Mouse (Mus musculus) lung, postnatal 25 days (tissue): Measurements from ENCODE around the gene Nfe2l3.
"Not testable (repeated sequence)": the region's sequence is repeated elsewhere in the genome, so short reads cannot be mapped to it uniquely, and the experiment has no call there.

Experiments
- DNase-seq: peaks from one replicate; pipeline ENCODE4 v3.0.0; 2022; ENCODE audit warnings: low spot score

Gene Nfe2l3

DNA sequence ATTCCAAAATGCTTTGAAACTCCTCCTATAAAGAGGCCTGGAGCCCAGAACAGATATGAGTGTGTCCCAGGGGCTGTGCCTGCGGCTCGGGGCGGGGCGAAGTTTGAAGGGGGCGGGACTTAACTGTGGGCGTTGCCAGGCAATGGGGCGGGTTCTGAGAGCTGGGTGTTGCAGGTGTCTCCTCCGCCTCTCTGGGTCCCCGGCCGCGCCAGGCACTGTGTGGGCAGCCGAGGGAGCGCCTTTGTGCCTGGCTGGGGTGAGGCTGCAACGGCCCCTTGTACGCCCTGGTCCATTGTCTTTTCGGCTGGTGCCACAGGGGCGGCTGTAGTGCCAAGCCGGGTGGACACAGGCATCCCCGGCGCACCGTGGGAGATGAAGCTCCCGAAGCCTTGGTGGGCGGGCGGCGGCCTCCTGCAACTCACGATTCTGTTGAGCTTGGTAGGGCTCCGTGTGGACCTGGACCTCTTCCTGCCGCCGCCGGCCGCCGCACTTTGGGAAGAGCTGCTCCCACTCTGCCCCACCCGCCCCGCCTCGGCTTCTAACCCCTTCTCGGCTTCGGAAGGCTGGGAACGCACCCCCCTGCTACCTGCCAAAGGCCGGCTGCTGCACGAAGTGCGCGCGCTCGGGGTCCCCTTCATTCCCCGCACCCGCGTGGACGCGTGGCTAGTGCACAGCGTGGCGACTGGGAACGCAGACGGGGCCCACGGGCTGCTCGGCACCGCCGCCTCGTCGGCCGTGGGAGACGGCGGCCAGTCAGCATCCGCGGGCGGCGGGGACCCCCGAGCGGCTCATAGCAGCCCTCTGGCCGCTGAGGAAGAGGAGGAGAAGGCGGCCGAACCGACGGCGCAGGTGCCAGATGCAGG is at the start of gene Nfe2l3:
Gene Nfe2l3 (plus strand): TSS at position 136 of the 863 bp plus-strand sequence.
- DNase-seq, result peak; percentile 49

GRCm38 (mm10) chr6:51383769-51384755 is 48.4 kb upstream of the Nfe2l3 start:
- DNase-seq, result peak; percentile 89

- DNase-seq, result no peak
These were observed 42.0 kb upstream of the Nfe2l3 start for GRCm38 (mm10) chr6:51390505-51390904.

GRCm38 (mm10) chr6:51391816-51392490 is 40.5 kb upstream of the Nfe2l3 start:
- no peak for DNase-seq

DNA sequence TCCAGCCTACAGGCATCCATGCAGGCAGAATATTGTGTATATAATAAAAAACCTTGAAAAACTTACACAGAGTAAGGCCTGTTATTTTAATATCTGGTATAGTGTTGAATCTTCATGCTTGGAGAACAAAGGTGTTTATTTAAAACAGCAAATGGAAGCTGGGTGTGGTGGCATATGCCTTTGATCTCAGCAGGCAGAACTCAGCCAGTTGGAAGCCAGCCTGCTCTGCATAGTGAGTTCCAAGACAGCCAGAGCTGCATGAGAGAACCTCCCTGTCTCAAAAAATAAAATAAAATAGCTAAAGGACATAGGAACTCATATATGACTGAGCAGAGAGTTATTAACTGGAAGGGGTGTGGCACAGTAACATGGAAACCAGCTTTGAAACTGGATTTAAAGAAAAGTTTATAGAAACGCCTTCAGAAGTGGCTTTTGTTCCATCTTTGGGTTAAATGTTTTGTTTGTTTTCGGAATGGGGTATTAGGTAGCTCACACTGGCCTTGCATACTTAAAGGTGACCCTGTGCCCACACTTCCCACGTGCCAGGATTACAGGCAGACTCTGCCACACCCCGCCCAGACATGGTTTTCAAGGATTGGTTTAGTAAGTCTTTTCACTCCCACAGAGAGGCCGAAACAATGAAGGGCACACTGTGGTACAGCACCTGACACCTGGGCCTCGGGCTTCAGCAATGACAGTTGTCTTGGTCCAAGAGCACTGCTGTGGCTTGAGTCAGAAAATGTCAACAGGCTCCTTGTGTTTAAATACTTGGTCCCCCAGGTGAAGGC is 38.9 kb upstream of the Nfe2l3 start:
- peak; percentile 38 for DNase-seq

DNA sequence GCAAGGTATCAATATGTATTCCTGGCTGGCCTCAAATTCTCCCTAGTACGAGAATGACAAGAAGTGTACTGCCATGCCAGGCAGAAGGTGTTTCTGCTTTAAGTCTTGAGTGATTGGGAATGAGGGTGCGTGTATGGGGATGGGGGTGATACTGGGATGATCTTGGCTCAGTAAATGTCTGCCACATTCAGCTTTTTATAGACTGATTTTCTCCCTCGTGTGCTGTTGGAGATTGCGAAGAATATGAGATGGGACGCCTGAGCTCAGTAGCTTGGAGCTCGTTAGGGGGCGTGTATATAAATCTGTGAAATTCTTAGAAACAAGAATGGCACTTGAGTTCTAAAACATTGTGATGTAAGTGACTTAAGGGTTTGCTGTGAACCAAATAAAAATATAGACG is 38.1 kb upstream of the Nfe2l3 start:
- not testable (repeated sequence) for DNase-seq

DNA sequence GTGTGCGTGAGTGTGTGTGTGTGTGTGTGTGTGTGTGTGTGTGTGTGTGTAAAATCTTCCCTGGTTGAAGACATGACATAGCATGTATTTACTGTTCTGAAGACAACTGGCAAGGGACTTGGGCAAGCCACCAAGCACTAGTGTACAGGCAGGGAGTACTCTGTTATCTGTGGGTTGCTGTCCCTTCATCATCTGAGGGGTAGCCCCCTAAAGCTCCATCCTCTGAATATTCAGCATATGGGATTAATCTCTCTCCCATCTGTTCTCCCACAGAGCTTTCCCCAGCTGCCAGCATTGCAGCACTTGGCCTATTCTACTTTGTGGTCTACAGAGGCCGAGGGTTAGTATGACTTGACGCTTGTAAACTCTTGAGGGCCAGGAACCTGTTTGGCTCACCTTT is 37.5 kb upstream of the Nfe2l3 start:
- not testable (repeated sequence) for DNase-seq

DNA sequence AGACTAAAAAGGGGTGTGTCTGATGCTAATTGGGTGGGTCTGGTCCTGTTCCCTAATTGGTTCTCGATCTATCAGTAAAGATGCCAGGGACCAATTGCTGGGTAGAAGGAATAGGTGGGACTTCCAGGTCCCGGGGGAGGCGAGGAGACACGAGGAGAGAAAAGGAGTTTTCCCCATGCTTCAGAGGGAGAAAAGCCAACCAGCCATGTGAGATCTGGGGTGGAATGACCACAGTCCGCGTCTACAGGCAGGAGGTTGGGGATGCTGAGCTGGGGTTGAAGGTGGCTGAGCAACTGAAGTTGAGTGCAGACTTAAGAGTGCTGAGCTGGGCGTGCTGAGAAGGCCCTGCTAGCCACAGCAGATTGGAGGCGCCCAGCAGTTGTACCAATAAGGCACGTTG is 37.0 kb upstream of the Nfe2l3 start:
- no peak for DNase-seq

- DNase-seq, result peak; percentile 35
These were observed 33.4 kb upstream of the Nfe2l3 start for GRCm38 (mm10) chr6:51399113-51399518.

- DNase-seq, result no peak
These were observed 31.2 kb upstream of the Nfe2l3 start for GRCm38 (mm10) chr6:51401294-51401693.

GRCm38 (mm10) chr6:51403598-51403997 is 28.9 kb upstream of the Nfe2l3 start:
- DNase-seq, result no peak

DNA sequence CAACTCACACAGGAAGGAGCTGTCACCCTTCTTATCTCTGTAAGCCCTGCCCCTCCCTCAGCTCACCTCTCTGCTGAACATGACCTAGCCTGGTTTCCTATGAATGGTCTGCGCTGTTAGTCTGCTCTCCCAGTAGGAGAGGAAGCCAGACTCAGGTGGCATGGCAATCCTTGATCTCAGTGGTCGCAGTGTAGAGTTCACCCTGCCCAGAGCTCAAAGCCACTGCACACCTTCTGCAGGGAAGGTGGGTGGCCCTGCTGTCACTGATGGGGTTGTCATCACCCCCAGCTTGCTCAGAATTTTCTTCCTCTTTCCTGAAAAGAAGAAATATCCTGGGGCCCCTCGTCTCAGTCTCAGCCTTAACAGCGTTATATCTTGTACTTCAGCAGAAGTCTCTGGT is 28.0 kb upstream of the Nfe2l3 start:
- DNase-seq, result no peak

- DNase-seq, result no peak
These were observed 16.0 kb upstream of the Nfe2l3 start for GRCm38 (mm10) chr6:51416433-51416832.

GRCm38 (mm10) chr6:51417306-51417936 is 15.0 kb upstream of the Nfe2l3 start:
- DNase-seq, result no peak

DNA sequence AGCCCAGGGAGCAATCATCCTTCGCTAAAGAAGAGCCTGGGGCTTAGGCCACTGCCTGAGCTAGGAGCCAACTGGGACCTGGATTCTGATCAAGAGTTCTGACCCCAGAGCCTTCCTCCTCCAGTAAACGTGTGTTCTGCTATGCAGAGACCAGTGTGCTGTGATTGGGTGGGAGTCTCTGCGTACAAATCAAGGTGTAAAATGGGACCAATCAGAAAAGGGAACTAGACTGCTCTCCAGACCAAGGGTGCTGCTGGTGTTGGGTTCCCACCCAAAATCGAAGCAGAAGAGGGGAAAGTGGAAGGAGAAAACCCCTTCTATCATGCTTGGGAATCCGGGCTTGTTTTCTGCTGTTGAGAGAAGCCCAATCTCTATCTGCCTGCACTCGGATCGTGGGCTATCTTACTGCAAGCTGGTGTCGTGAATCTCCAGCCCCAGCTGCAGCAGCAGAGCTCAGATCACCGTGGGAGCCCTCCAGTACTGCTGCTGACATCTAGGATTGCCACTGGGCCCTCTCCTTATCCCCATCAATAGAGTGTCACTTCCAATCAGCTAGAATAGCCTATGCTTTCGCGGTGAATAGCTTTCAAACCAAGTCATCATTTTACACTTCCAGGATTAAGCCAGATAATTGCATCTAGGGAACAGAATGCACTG is 8.9 kb upstream of the Nfe2l3 start:
- no peak for DNase-seq

GRCm38 (mm10) chr6:51424537-51424936 is 7.9 kb upstream of the Nfe2l3 start:
- no peak for DNase-seq

DNA sequence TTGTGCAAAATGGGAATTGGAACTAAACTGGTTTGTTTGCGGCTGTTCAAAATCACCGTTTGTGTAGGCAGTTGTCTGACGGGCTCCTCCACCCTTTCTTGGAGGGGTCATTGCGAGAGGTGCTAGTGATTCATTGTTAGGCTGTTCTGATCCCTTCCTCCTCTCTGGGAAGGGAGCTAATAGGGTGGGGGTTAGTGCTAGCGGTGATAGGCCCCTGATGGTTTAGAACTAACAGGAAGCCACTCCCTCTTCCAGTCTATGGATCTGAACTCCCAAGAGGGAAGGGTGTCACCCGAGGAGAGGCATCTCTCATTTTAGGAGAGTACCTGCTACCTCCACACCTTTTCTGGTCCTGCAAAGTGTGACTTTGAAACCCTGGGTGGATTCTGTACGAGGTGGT is 1.8 kb downstream of the Nfe2l3 start:
- no peak for DNase-seq

DNA sequence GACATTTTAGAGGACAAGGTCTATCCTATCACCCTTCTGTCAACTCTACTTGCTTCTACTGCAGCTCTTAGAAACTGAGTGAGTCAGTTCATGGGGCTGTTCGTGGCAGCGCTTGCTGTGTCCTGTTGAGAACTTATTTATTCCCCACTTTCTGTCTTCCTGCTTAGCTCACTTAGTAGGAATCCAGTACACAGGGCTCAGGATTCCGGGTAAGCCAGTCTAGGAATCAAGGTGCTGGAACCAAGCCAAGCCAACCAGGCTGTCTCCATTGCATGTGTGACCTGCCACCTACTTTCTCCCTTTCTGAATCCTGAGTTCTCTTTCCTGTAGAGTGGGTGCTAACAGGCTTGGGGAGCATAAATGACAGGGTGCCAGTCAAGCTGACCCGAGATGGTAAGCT is 5.2 kb downstream of the Nfe2l3 start:
- DNase-seq, result peak; percentile 27

DNA sequence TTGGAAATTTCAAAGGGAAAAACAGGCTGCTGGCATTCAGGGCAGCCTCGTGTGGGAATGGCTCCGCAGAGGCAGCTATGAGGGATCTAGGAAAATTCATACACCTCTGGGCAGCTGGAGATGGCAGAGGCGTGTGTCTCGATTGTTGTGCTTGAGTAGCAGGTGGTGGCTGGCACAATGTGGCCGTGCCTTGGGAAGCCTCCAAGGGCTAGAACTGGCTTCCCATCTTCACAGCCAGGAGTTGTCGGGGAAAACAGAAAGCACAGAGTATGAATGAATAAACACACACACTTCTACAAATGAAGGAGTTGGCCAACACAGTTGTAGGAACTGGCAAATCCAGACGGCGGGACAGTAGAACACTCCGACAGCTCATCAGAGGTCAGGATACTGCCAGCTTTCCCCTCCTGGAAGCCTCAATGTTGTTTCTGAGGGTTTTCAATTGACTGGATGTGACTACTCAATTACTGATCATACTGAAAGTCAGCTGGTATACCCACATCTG is 6.4 kb downstream of the Nfe2l3 start:
- no peak for DNase-seq

- DNase-seq, result no peak
These were observed 9.8 kb downstream of the Nfe2l3 start for GRCm38 (mm10) chr6:51442191-51442835.
